Mouse (Mus musculus) olfactory bulb, adult 2 months (tissue): Measurements from ENCODE around the gene 1700021F05Rik.

ENCODE experiments used
- CTCF ChIP-seq: fragments of 200-500 bp; IDR thresholded peaks from 2 replicates; pipeline ENCODE4 v1.5.1; 2012; ENCODE audit warnings: low read depth, mild to moderate bottlenecking, low read length, moderate library complexity; ENCODE audit not compliant: insufficient read depth
- POLR2A ChIP-seq: fragments of 200-500 bp; IDR thresholded peaks from 2 replicates; pipeline ENCODE4 v1.6.1; 2012; ENCODE audit warnings: mild to moderate bottlenecking, low read depth, low read length, moderate library complexity; ENCODE audit not compliant: insufficient read depth

DNA sequence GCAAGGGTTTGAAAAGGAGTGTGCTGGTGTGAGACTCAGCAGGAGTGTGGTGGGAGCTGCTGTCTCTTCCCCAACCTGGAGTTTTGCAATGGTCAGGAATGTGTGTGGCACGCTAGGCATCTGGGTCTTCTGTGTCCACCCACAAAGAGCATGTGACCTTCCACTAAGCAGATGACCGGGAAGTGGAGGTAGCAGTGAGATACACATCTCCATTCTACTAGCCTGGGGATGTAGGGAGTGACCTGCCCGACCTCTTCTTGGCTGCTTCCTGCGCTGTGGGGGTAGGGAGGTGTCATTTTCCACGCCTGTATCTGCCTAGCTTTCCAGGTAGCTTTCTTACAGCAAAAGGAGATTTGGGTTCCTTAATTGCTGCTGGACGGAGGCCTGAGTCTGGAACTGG, 51.2 kb downstream of the 1700021F05Rik start:
- no peak for TF ChIP-seq CTCF
- TF ChIP-seq POLR2A, result no peak
